Mouse (Mus musculus): ENCODE results near the gene Pld2. TPM values are rescaled to one million over a fixed set of nuclear protein-coding genes. Genes with fewer than 3 reads are reported as not detected.

Gene Pld2
- total and polyA plus RNA-seq, 3 experiments = 4.3 to 15.1 (median 5.8) TPM

DNA sequence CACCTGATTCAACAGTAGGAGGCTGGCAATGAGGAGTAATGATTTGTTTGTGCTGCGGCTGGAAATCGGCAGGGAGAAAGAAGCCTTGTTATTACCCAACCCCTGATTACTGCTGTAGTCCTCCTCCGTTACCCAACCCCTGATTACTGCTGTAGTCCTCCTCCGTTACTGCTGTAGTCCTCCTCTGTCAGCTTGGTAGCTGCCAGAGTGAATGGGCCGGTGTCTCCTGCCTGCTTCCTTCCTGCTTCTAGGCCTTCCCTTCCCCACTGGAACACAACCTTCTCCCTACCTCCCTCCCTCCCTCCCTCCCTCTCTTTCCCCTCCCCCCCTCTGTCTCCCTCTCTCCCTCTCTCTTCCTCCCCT is 40.5 kb downstream of the Pld2 start:
- H3K9ac ChIP-seq (ENCODE audit: low read depth, low read length) = no peak overlapping the region
- H3K27me3 ChIP-seq (ENCODE audit: control insufficient read depth, insufficient read depth, low read length) = no peaks in the 10 kb centered on the region
- H3K79me2 ChIP-seq (replicated peaks; ENCODE audit: control insufficient read depth, insufficient read depth, low read length) = peaks cover 3% of the 10 kb centered on the region; the same call in 1 of the 2 replicates
- no peak overlapping the region for H3K4me3 ChIP-seq
- intact Hi-C loops (cut with DNase I) = loop anchor here (1.0 kb wide), 1 partner anchor 14 kb away; no protein-coding TSS in a partner anchor
- H3K27ac ChIP-seq = no peak overlapping the region; the same call in 1 of the 2 replicates
- peaks cover 37% of the 10 kb centered on the region for H3K4me1 ChIP-seq (ENCODE audit: control insufficient read depth, insufficient read depth, low read length)
- no peak for TF ChIP-seq CTCF (IDR thresholded peaks at IDR 0.05)
- TF ChIP-seq EP300 (IDR thresholded peaks at IDR 0.05; ENCODE audit: insufficient read depth, low read depth, low read length) = no peak
- no peak for TF ChIP-seq POLR2A (IDR thresholded peaks at IDR 0.05; ENCODE audit: insufficient read depth, low read depth, low read length)
- DNase-seq = no peak
- H3K36me3 ChIP-seq (ENCODE audit: control insufficient read depth, insufficient read depth, low read length) = no peaks in the 10 kb centered on the region; the same call in none of the 2 replicates
- 30% methylated on average over 5 of the region's 5 CpGs for WGBS

DNA sequence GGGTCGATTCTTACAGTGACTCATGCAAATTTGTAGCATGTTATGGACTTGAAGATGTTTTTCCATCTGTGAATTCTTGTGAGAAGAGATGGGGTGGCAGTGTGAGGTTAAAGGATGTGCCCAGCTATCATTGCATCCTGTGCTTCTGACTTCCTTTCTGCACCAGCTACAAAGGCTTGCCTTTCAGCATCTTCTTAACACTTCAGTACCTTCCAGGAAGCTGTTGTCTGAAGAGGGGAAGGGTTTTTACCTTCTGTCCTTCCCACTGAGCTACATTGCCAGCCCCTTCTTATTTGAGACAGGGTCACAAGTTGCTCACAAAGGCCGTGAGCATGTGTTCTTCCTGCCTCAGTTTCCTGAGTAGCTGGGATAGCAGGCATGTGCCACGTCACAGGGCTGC is 41.1 kb downstream of the Pld2 start:
- Histone ChIP-seq H3K4me1 (ENCODE audit: control insufficient read depth, insufficient read depth, low read length) (peaks cover 39% of the 10 kb centered on the region), H3K27me3 (ENCODE audit: control insufficient read depth, insufficient read depth, low read length) (no peaks in the 10 kb centered on the region), H3K9ac (ENCODE audit: low read depth, low read length) (no peak overlapping the region), H3K27ac (peak overlapping the region; percentile 12; the same call in 1 of the 2 replicates), H3K36me3 (ENCODE audit: control insufficient read depth, insufficient read depth, low read length) (peaks cover 2% of the 10 kb centered on the region), H3K79me2 (replicated peaks; ENCODE audit: control insufficient read depth, insufficient read depth, low read length) (peaks cover 3% of the 10 kb centered on the region; the same call in 1 of the 2 replicates), H3K4me3 (no peak overlapping the region)
- intact Hi-C loops (cut with DNase I) = loop anchor here (1.0 kb wide), 1 partner anchor 15 kb away; no protein-coding TSS in a partner anchor
- no peak for DNase-seq
- WGBS = 47% methylated on average over 3 of the region's 3 CpGs
- TF ChIP-seq POLR2A (IDR thresholded peaks at IDR 0.05; ENCODE audit: insufficient read depth, low read depth, low read length) (no peak), CTCF (IDR thresholded peaks at IDR 0.05) (no peak), EP300 (IDR thresholded peaks at IDR 0.05; ENCODE audit: insufficient read depth, low read depth, low read length) (no peak)

DNA sequence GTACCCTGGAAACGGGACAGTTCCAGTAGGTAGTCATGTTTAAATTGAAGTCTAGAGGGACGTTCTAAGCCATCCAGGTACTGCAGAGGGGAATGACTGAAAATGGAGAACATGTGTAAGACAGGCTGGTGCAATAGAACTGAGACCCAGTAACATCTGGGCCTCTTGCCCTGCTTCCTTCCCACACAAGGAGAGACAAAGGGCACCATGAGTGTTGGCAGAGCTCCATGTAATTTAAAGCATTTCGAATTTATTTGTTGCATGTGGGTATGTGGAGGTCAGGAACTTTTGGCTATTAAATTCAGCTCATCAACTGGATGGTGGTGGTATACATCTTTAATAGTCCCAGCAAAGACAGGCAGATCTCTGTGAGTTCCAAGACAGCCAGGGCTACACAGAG is 42.3 kb downstream of the Pld2 start:
- Histone ChIP-seq H3K4me3 (no peak overlapping the region), H3K36me3 (ENCODE audit: control insufficient read depth, insufficient read depth, low read length) (peaks cover 6% of the 10 kb centered on the region), H3K27me3 (ENCODE audit: control insufficient read depth, insufficient read depth, low read length) (no peaks in the 10 kb centered on the region), H3K79me2 (replicated peaks; ENCODE audit: control insufficient read depth, insufficient read depth, low read length) (peaks cover 7% of the 10 kb centered on the region), H3K27ac (peak overlapping the region; percentile 58), H3K9ac (ENCODE audit: low read depth, low read length) (no peak overlapping the region), H3K4me1 (ENCODE audit: control insufficient read depth, insufficient read depth, low read length) (peaks cover 43% of the 10 kb centered on the region)
- TF ChIP-seq EP300 (IDR thresholded peaks at IDR 0.05; ENCODE audit: insufficient read depth, low read depth, low read length) = no peak
- TF ChIP-seq CTCF (IDR thresholded peaks at IDR 0.05) = no peak
- no peak for TF ChIP-seq POLR2A (IDR thresholded peaks at IDR 0.05; ENCODE audit: insufficient read depth, low read depth, low read length)
- intact Hi-C loops (cut with DNase I) = no loop called here
- 42% methylated on average over 3 of the region's 3 CpGs for WGBS
- no peak for DNase-seq

DNA sequence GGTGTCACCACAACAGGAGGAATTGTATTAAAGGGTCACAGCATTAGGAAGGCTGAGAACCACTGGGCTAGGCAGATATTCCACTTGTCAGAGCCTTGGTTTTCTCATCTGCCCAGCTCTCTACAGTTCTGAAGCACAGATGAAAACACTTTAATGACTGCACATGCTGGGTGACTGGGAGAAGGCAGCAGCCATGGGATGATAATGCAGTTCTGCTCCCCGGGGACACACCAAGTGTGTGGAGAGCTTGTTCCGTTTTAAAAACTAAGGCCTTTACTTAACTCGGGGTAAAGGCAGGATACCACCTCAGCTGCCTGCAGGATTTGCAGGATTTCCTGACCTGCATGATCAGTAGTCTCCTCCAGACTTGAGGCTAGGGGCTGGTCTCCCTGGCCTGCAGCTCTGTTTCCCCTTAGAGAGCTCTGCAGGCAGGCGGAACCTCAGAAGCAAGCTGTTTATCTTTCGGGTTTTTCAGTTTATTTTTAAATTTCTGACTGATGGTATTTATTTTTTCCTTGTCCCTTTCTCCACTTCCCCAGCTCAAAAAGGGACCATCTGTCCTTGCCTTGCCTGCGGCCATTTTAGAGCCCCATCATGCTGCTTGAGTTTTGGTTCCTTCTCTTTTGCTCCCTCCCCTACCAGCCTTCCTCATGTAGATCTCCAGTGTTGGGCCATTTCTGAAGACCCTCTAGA is 43.3 kb downstream of the Pld2 start:
- intact Hi-C loops (cut with DNase I) = no loop called here
- Histone ChIP-seq H3K9ac (ENCODE audit: low read depth, low read length) (no peak overlapping the region), H3K27ac (peak overlapping the region; percentile 58), H3K4me1 (ENCODE audit: control insufficient read depth, insufficient read depth, low read length) (peaks cover 44% of the 10 kb centered on the region), H3K79me2 (replicated peaks; ENCODE audit: control insufficient read depth, insufficient read depth, low read length) (peaks cover 7% of the 10 kb centered on the region), H3K27me3 (ENCODE audit: control insufficient read depth, insufficient read depth, low read length) (no peaks in the 10 kb centered on the region), H3K4me3 (no peak overlapping the region), H3K36me3 (ENCODE audit: control insufficient read depth, insufficient read depth, low read length) (peaks cover 6% of the 10 kb centered on the region)
- DNase-seq = no peak
- TF ChIP-seq CTCF (IDR thresholded peaks at IDR 0.05) = no peak
- TF ChIP-seq EP300 (IDR thresholded peaks at IDR 0.05; ENCODE audit: insufficient read depth, low read depth, low read length) = no peak
- no peak for TF ChIP-seq POLR2A (IDR thresholded peaks at IDR 0.05; ENCODE audit: insufficient read depth, low read depth, low read length)
- WGBS = 31% methylated on average over 6 of the region's 6 CpGs

DNA sequence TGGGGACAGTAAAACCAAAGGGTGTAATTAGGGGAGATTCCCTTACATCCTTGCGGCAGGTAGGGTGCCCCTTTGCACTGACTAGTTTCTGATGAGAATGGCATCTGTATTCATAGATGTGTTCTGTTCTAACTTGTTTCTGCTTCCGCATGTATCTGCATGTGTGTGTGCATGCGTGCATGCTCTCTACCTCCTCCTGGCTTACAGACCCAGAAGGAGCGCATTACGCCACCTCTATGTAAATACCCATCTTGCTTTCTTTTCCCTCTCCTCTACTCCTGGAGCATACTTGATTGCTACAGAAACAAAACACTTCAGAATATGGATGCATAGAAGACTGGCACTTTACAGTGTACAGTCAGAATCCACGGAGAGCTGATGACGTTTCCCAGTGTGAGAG is 43.9 kb downstream of the Pld2 start:
- Histone ChIP-seq H3K27ac (peak overlapping the region; percentile 58), H3K4me3 (no peak overlapping the region), H3K36me3 (ENCODE audit: control insufficient read depth, insufficient read depth, low read length) (peaks cover 6% of the 10 kb centered on the region), H3K27me3 (ENCODE audit: control insufficient read depth, insufficient read depth, low read length) (no peaks in the 10 kb centered on the region), H3K4me1 (ENCODE audit: control insufficient read depth, insufficient read depth, low read length) (peaks cover 44% of the 10 kb centered on the region), H3K79me2 (replicated peaks; ENCODE audit: control insufficient read depth, insufficient read depth, low read length) (peaks cover 7% of the 10 kb centered on the region), H3K9ac (ENCODE audit: low read depth, low read length) (no peak overlapping the region)
- intact Hi-C loops (cut with DNase I) = no loop called here
- TF ChIP-seq EP300 (IDR thresholded peaks at IDR 0.05; ENCODE audit: insufficient read depth, low read depth, low read length) (no peak), CTCF (IDR thresholded peaks at IDR 0.05) (no peak), POLR2A (IDR thresholded peaks at IDR 0.05; ENCODE audit: insufficient read depth, low read depth, low read length) (no peak)
- 85% methylated on average over 7 of the region's 7 CpGs for WGBS
- no peak for DNase-seq

DNA sequence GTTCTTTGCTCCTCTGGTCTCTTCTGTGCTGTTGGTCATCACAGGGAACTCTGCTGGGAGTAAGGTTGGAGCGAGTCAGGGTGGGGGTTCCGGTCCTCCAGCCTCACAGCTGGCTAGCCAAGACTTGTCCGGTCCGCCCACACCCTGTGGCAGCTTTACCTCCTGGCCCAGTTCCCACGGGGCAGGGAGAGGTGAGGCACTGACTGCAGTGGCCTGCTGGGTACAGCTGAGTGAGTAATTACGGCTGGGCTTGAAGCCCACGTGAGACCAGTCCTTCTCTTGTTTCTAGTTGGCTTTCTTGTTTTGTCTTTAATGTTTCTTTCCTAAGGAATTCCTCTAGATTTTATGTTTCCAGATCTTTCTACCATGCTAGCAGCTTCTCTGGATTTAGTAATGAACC is 45.6 kb downstream of the Pld2 start:
- DNase-seq = peak; percentile 66 to 73
- Histone ChIP-seq H3K27ac (peak overlapping the region; percentile 34), H3K36me3 (ENCODE audit: control insufficient read depth, insufficient read depth, low read length) (peaks cover 6% of the 10 kb centered on the region), H3K4me3 (no peak overlapping the region), H3K79me2 (replicated peaks; ENCODE audit: control insufficient read depth, insufficient read depth, low read length) (peaks cover 4% of the 10 kb centered on the region), H3K9ac (ENCODE audit: low read depth, low read length) (no peak overlapping the region), H3K4me1 (ENCODE audit: control insufficient read depth, insufficient read depth, low read length) (peaks cover 35% of the 10 kb centered on the region), H3K27me3 (ENCODE audit: control insufficient read depth, insufficient read depth, low read length) (no peaks in the 10 kb centered on the region)
- no peak for TF ChIP-seq CTCF (IDR thresholded peaks at IDR 0.05)
- TF ChIP-seq POLR2A (IDR thresholded peaks at IDR 0.05; ENCODE audit: insufficient read depth, low read depth, low read length) = no peak
- TF ChIP-seq EP300 (IDR thresholded peaks at IDR 0.05; ENCODE audit: insufficient read depth, low read depth, low read length) = peak; percentile 60; the same call in 1 of the 2 replicates
- 9% methylated on average over 7 of the region's 7 CpGs for WGBS
- intact Hi-C loops (cut with DNase I) = no loop called here
